Mouse (Mus musculus) MEL (cell line): Measurements from ENCODE around the gene Fam129a.

Experiments
- CTCF ChIP-seq, 3 experiments: IDR thresholded peaks in 2 of 3; conservative IDR thresholded peaks in 1 of 3; 2 replicates each; pipeline ENCODE4 v1.5.1; 2011 to 2012; ENCODE audit warnings: low read length in 3 of 3, low read depth in 2 of 3, mild to moderate bottlenecking in 2 of 3, improper control_type of control experiment in 1 of 3, inconsistent platforms in 1 of 3, mixed read lengths in 1 of 3, moderate library complexity in 1 of 3; ENCODE audit not compliant: control insufficient read depth in 1 of 3, insufficient read depth in 1 of 3, poor library complexity in 1 of 3, severe bottlenecking in 1 of 3
- EP300 ChIP-seq, 2 experiments: IDR thresholded peaks; 2 replicates each; pipeline ENCODE4 v1.6.1; 2011; ENCODE audit warnings: improper control_type of control experiment in 2 of 2, low read length in 2 of 2, low read depth in 1 of 2, mild to moderate bottlenecking in 1 of 2
- JUND ChIP-seq: IDR thresholded peaks from 2 replicates; pipeline ENCODE4 v1.6.1; 2011; ENCODE audit warnings: low read depth, mild to moderate bottlenecking, improper control_type of control experiment, low read length
- MAX ChIP-seq: IDR thresholded peaks from 2 replicates; pipeline ENCODE4 v1.6.1; 2011; ENCODE audit warnings: low read length, improper control_type of control experiment
- POLR2A ChIP-seq, 2 experiments: IDR thresholded peaks; 2 replicates each; pipeline ENCODE4 v1.6.1; 2011 to 2012; ENCODE audit warnings: low read length in 2 of 2, mild to moderate bottlenecking in 2 of 2, control low read depth in 1 of 2, improper control_type of control experiment in 1 of 2, low read depth in 1 of 2, moderate library complexity in 1 of 2; ENCODE audit not compliant: control insufficient read depth in 1 of 2, insufficient read depth in 1 of 2, poor library complexity in 1 of 2
- TAL1 ChIP-seq: IDR thresholded peaks from 2 replicates; pipeline ENCODE4 v1.6.1; 2012; ENCODE audit warnings: mild to moderate bottlenecking, inconsistent platforms, low read length, moderate library complexity, mixed read lengths
- TBP ChIP-seq: IDR thresholded peaks from 2 replicates; pipeline ENCODE4 v1.8.0; 2011; ENCODE audit warnings: low read depth, low read length, improper control_type of control experiment
- TCF12 ChIP-seq: IDR thresholded peaks from 2 replicates; pipeline ENCODE4 v1.6.1; 2014; ENCODE audit warnings: low read depth, mild to moderate bottlenecking, inconsistent platforms, low read length, improper control_type of control experiment, moderate library complexity
- UBTF ChIP-seq: IDR thresholded peaks from 2 replicates; pipeline ENCODE4 v1.6.1; 2012; ENCODE audit warnings: low read depth, mild to moderate bottlenecking, inconsistent platforms, low read length, improper control_type of control experiment, moderate library complexity, borderline replicate concordance; ENCODE audit not compliant: insufficient read depth
- USF1 ChIP-seq: IDR thresholded peaks from 2 replicates; pipeline ENCODE4 v1.6.1; 2014; ENCODE audit warnings: low read depth, mild to moderate bottlenecking, inconsistent platforms, low read length, improper control_type of control experiment, moderate library complexity
- ZNF384 ChIP-seq: IDR thresholded peaks from 2 replicates; pipeline ENCODE4 v1.6.1; 2012; ENCODE audit warnings: low read depth, mild to moderate bottlenecking, inconsistent platforms, low read length, improper control_type of control experiment

- no peak for TF ChIP-seq ZNF384
- no peak for TF ChIP-seq MAX
- TF ChIP-seq TAL1 = no peak
- TF ChIP-seq EP300 (IDR thresholded peaks at IDR 0.05; ENCODE audit: low read depth in 1 of 2, low read length in 2 of 2) = no peak
- no peak for TF ChIP-seq USF1
- TF ChIP-seq TCF12 = no peak
- TF ChIP-seq CTCF (IDR thresholded peaks at IDR 0.05 in 2 of 3, conservative IDR thresholded peaks at IDR 0.05 in 1 of 3; ENCODE audit: control insufficient read depth in 1 of 3, insufficient read depth in 1 of 3, low read depth in 2 of 3, low read length in 3 of 3, poor library complexity in 1 of 3, severe bottlenecking in 1 of 3) = peak; percentile 50 to 90 (median 70)
- no peak for TF ChIP-seq TBP
- TF ChIP-seq UBTF = no peak
- no peak for TF ChIP-seq JUND
- no peak for TF ChIP-seq POLR2A (IDR thresholded peaks at IDR 0.05; ENCODE audit: control insufficient read depth in 1 of 2, insufficient read depth in 1 of 2, low read depth in 1 of 2, low read length in 2 of 2, poor library complexity in 1 of 2)
These were observed 134.9 kb downstream of the Fam129a start for GRCm38 (mm10) chr1:151705723-151706396.
